Mouse (Mus musculus): ENCODE results near the gene Rit1.
A peak's percentile ranks its signal among the peaks of the same experiment; 100 is the strongest.
"Not testable (repeated sequence)": the region's sequence is repeated elsewhere in the genome, so short reads cannot be mapped to it uniquely, and the experiment has no call there.

Rit1 gene

GRCm38 (mm10) chr3:88738641-88739040 lies 22.0 kb downstream of the Rit1 start:
- DNase-seq (ENCODE audit: low spot score): peak; percentile 47

- DNase-seq (ENCODE audit: low spot score): no peak
These were observed 23.5 kb downstream of the Rit1 start for GRCm38 (mm10) chr3:88740147-88740546.

- no peak for DNase-seq (ENCODE audit: low spot score)
These were observed 28.9 kb downstream of the Rit1 start for GRCm38 (mm10) chr3:88745534-88745933.

GRCm38 (mm10) chr3:88746139-88746870 lies 29.7 kb downstream of the Rit1 start:
- no peak for DNase-seq (ENCODE audit: low spot score)

- DNase-seq (ENCODE audit: low spot score): no peak
These were observed 30.2 kb downstream of the Rit1 start for GRCm38 (mm10) chr3:88746871-88747231.

GRCm38 (mm10) chr3:88754283-88754682 lies 37.6 kb downstream of the Rit1 start:
- DNase-seq (ENCODE audit: low spot score): no peak

- no peak for DNase-seq (ENCODE audit: low spot score)
These were observed 38.9 kb downstream of the Rit1 start for GRCm38 (mm10) chr3:88755541-88755940.

- no peak for DNase-seq (ENCODE audit: low spot score)
These were observed 39.6 kb downstream of the Rit1 start for GRCm38 (mm10) chr3:88756276-88756675.

GRCm38 (mm10) chr3:88758045-88758500 lies 41.4 kb downstream of the Rit1 start:
- DNase-seq (ENCODE audit: low spot score): peak; percentile 90

- DNase-seq (ENCODE audit: low spot score): no peak
These were observed 45.0 kb downstream of the Rit1 start for GRCm38 (mm10) chr3:88761619-88762018.

- no peak for DNase-seq (ENCODE audit: low spot score)
These were observed 45.8 kb downstream of the Rit1 start for GRCm38 (mm10) chr3:88762401-88762831.

- not testable (repeated sequence) for DNase-seq (ENCODE audit: low spot score)
These were observed 54.7 kb downstream of the Rit1 start for GRCm38 (mm10) chr3:88771189-88771940.

- not testable (repeated sequence) for DNase-seq (ENCODE audit: low spot score)
These were observed 55.3 kb downstream of the Rit1 start for GRCm38 (mm10) chr3:88771941-88772280.

GRCm38 (mm10) chr3:88772399-88772798 lies 55.8 kb downstream of the Rit1 start:
- DNase-seq (ENCODE audit: low spot score): not testable (repeated sequence)

- not testable (repeated sequence) for DNase-seq (ENCODE audit: low spot score)
These were observed 56.5 kb downstream of the Rit1 start for GRCm38 (mm10) chr3:88773163-88773562.

- peak; percentile 63 for DNase-seq (ENCODE audit: low spot score)
These were observed 58.6 kb downstream of the Rit1 start, which contains the start of gene Syt11 for GRCm38 (mm10) chr3:88774939-88775841. Syt11 (minus strand) TSS chr3:88775164.

Data from adipocyte (in vitro differentiated cells).